Mouse (Mus musculus) heart, adult 8-10 months (tissue): Measurements from ENCODE around the gene Vmn2r21. TPM values are rescaled to one million over a fixed set of nuclear protein-coding genes. Genes with fewer than 3 reads are reported as not detected.
"Not testable (repeated sequence)": the region's sequence is repeated elsewhere in the genome, so short reads cannot be mapped to it uniquely, and the experiment has no call there.

Experiments used
- DNase-seq: peaks from one replicate; pipeline ENCODE4 v3.0.0; 2022; ENCODE audit warnings: low spot score
- total RNA-seq, 4 experiments: library from RNA; stranded (reverse); gene quantifications; 2 replicates each; pipeline ENCODE4 v1.2.4; 2022

Gene Vmn2r21
- total RNA-seq, result not detected

DNA sequence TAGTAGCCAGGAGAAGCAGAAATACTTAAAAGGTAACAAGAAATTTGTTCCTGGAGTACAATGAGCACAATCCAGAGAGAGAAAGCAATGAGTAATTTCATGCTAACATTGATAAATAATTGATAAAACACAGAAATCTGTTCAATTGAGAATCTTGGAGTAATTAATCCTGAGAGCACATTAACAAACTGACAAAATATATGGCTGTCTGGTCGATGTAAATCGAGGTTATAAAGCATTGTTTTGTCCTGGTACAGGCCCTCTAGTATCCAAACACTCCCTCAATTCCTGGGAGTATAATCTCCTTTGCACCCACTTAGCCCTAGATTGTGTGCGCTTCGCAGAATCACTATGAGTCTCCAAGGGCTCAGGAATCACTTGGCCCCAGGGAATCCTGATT, at the start of gene Vmn2r21:
Gene Vmn2r21, minus strand, starts transcription at position 101 of the 400 bp plus-strand sequence.
- not testable (repeated sequence) for DNase-seq

DNA sequence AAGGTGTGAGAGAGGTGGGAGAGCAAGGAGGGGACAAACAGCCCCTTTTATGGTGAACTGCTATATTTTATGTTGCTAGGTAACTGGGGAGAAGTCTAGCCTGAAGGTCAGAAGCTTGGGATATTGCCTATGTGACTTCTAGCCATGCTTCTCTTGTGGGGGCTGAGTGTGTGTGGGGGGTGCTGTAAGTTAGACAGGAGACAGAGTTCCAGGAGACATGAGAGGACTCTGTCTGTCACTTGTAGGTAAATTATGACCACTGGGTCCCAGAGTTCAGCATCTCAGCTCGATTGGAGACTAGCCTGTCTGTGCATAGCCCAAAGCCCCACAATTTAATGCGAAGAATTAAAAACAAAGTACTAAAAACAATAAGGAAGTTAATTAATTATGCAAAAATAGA, 41.5 kb upstream of the Vmn2r21 start:
- DNase-seq, result not testable (repeated sequence)

- DNase-seq, result not testable (repeated sequence)
These were observed 6.5 kb upstream of the Vmn2r21 start for GRCm38 (mm10) chr6:123539755-123540154.

- DNase-seq, result not testable (repeated sequence)
These were observed 10.8 kb downstream of the Vmn2r21 start for GRCm38 (mm10) chr6:123522263-123523011.

- DNase-seq, result not testable (repeated sequence)
These were observed 60.2 kb downstream of the Vmn2r21 start for GRCm38 (mm10) chr6:123473045-123473444.

DNA sequence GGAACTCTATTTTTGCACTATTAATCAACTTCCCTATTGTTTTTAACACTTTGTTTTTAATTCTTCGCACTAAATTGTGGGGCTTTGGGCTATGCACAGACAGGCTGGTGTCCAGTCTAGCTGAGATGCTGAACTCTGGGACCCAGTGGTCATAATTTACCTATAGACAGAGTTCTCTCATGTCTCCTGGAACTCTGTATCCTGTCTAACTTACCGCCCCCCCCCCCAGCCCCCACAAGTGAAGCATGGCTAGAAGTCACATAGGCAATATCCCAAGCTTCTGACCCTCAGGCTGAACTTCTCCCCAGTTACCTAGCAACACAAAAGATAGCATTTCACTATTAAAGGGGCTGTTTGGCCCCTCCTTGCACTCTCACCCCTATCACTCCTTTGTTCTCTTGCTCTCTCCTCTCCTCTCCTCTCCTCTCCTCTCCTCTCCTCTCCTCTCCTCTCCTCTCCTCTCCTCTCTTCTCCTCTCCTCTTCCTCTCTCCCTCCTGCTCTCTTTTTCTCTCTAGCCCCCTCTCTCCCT, 60.7 kb downstream of the Vmn2r21 start:
- not testable (repeated sequence) for DNase-seq

DNA sequence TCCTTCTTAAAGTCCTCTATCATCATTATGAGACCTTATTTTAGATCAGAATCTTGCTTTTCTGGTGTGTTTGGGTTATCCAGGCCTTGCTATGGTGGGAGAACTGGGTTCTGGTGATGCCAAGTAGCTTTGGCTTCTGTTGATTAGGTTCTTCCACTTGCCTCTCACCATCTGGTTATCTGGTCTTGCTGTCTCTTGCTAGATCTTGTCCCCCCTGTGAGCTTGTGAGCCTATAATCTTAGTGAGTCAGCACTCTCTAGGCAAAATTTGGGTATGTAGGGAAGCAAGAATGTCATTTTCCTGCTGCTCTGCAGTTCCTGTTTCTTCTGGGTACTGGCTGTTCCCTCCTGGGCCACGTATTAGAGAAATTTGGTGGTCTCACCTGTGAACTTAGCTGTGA, 64.6 kb downstream of the Vmn2r21 start:
- DNase-seq, result not testable (repeated sequence)

Other genes with a start within 250 kb of the Vmn2r21 start
- gene Clec4e, start 243.5 kb downstream of the Vmn2r21 start, total RNA-seq, result 1 to 10 TPM in 1 of 4 experiments, under 1 TPM in 1, not detected in 2; 0.28 to 2.6 TPM
- not detected for gene Vmn2r19, start 225.1 kb downstream of the Vmn2r21 start, total RNA-seq
- gene Vmn2r20, start 115.3 kb downstream of the Vmn2r21 start, total RNA-seq, result not detected
- not detected for gene Vmn2r22, start 117.3 kb upstream of the Vmn2r21 start, total RNA-seq
- not detected for gene Vmn2r23, start 169.3 kb upstream of the Vmn2r21 start, total RNA-seq
- gene Vmn2r24, start 245.5 kb upstream of the Vmn2r21 start, total RNA-seq, result not detected